Mouse (Mus musculus): ENCODE results near the gene Olfr194.
"Not testable (repeated sequence)": the region's sequence is repeated elsewhere in the genome, so short reads cannot be mapped to it uniquely, and the experiment has no call there.

DNA sequence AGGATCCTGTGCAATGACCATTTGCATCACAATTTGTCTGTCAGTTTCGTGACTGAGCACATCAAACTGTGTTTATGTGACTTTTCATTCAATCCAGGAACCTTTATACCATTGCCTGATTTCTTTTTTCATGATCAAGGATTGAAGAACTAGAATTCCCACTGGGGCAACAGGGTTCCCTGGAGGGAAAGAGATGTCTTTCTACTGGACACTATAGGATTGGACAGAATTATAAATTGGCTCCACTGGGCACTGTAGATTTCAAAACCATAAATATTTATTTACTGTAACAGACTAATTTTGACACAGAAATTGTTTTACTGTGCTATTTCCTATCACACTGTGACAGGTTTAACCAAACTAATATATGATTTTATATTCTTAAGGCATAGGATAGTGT lies 31.1 kb downstream of the Olfr194 start, which contains the start of gene Olfr191:
- not testable (repeated sequence) for TF ChIP-seq EP300, CTCF (IDR thresholded peaks at IDR 0.05)
